Mouse (Mus musculus): ENCODE measurements at regions not wholly inside any gene's neighbourhood (a gene's known extent, or its start where the extent isn't known, plus 50 kb on each side); places are given as distances from the start of the nearest gene placed in this dataset.
A peak's percentile ranks its signal among the peaks of the same experiment; 100 is the strongest.

DNA sequence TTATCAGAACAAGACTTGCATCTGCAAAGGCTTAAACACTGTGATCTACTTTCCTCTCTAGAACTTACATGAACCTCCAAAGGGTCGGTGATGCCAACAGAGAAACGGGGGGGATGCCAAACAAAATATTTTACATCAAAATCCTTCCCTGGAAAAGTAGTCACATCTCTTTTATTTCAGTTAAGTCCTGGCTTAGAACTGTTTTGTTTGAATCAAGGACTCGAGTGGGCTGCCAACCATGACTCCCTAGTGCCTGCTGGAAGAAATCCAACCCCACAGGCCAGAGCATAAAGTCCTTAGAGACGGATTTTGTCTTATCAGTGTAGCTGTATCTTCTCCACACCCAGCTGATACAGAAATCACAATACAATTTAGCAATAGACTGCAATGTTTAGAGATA is 336.1 kb upstream of the Rack1 start:
- ATAC-seq (no peak), DNase-seq (ENCODE audit: low spot score) (no peak)
- Histone ChIP-seq H3K9ac (ENCODE audit: low read length) (no peak overlapping the region), H3K9me3 (replicated peaks; ENCODE audit: control insufficient read depth, low read length) (no peaks in the 10 kb centered on the region), H3K36me3 (ENCODE audit: control insufficient read depth, insufficient read depth, low read length) (no peaks in the 10 kb centered on the region), H3K4me3 (ENCODE audit: low read depth, low read length) (no peak overlapping the region), H3K4me1 (ENCODE audit: control insufficient read depth, insufficient read depth, low read length) (no peaks in the 10 kb centered on the region), H3K4me2 (ENCODE audit: low read length) (no peak overlapping the region), H3K27me3 (replicated peaks; ENCODE audit: control insufficient read depth, insufficient read depth, low read length) (no peaks in the 10 kb centered on the region), H3K27ac (ENCODE audit: low read depth, low read length) (no peak overlapping the region)
- 63% methylated on average over 4 of the region's 4 CpGs for WGBS

GRCm38 (mm10) chr11:48449883-48450282 is 350.2 kb upstream of the Rack1 start:
- Histone ChIP-seq H3K27ac (ENCODE audit: low read depth, low read length) (no peak overlapping the region), H3K27me3 (replicated peaks; ENCODE audit: control insufficient read depth, insufficient read depth, low read length) (no peaks in the 10 kb centered on the region), H3K4me1 (ENCODE audit: control insufficient read depth, insufficient read depth, low read length) (no peaks in the 10 kb centered on the region), H3K36me3 (ENCODE audit: control insufficient read depth, insufficient read depth, low read length) (no peaks in the 10 kb centered on the region), H3K4me3 (ENCODE audit: low read depth, low read length) (no peak overlapping the region), H3K9me3 (replicated peaks; ENCODE audit: control insufficient read depth, low read length) (no peaks in the 10 kb centered on the region), H3K4me2 (ENCODE audit: low read length) (no peak overlapping the region), H3K9ac (ENCODE audit: low read length) (no peak overlapping the region)
- DNase-seq (ENCODE audit: low spot score) (peak; percentile 30), ATAC-seq (peak; percentile 37; the same call in 1 of the 2 replicates)
- WGBS: 77% methylated on average over 1 of the region's 1 CpGs

GRCm38 (mm10) chr11:48442534-48443254 is 357.4 kb upstream of the Rack1 start:
- Histone ChIP-seq H3K9ac (ENCODE audit: low read length) (no peak overlapping the region), H3K9me3 (replicated peaks; ENCODE audit: control insufficient read depth, low read length) (no peaks in the 10 kb centered on the region), H3K36me3 (ENCODE audit: control insufficient read depth, insufficient read depth, low read length) (no peaks in the 10 kb centered on the region), H3K27ac (ENCODE audit: low read depth, low read length) (no peak overlapping the region), H3K4me1 (ENCODE audit: control insufficient read depth, insufficient read depth, low read length) (no peaks in the 10 kb centered on the region), H3K4me3 (ENCODE audit: low read depth, low read length) (no peak overlapping the region), H3K4me2 (ENCODE audit: low read length) (no peak overlapping the region), H3K27me3 (replicated peaks; ENCODE audit: control insufficient read depth, insufficient read depth, low read length) (no peaks in the 10 kb centered on the region)
- 24% methylated on average over 5 of the region's 5 CpGs for WGBS
- DNase-seq (ENCODE audit: low spot score) (no peak), ATAC-seq (no peak)

- H3K4me1 ChIP-seq (ENCODE audit: control insufficient read depth, insufficient read depth, low read length): no peaks in the 10 kb centered on the region
- H3K4me2 ChIP-seq (ENCODE audit: low read length): no peak overlapping the region
- no peak overlapping the region for H3K4me3 ChIP-seq (ENCODE audit: low read depth, low read length)
- ATAC-seq: no peak
- no peak overlapping the region for H3K27ac ChIP-seq (ENCODE audit: low read depth, low read length)
- 90% methylated on average over 3 of the region's 3 CpGs for WGBS
- DNase-seq (ENCODE audit: low spot score): no peak
- H3K27me3 ChIP-seq (replicated peaks; ENCODE audit: control insufficient read depth, insufficient read depth, low read length): no peaks in the 10 kb centered on the region
- no peaks in the 10 kb centered on the region for H3K9me3 ChIP-seq (replicated peaks; ENCODE audit: control insufficient read depth, low read length)
- H3K36me3 ChIP-seq (ENCODE audit: control insufficient read depth, insufficient read depth, low read length): no peaks in the 10 kb centered on the region
- H3K9ac ChIP-seq (ENCODE audit: low read length): no peak overlapping the region
Measured at GRCm38 (mm10) chr11:48436712-48437111, 363.4 kb upstream of the Rack1 start.

- Histone ChIP-seq H3K9me3 (replicated peaks; ENCODE audit: control insufficient read depth, low read length) (no peaks in the 10 kb centered on the region), H3K36me3 (ENCODE audit: control insufficient read depth, insufficient read depth, low read length) (no peaks in the 10 kb centered on the region), H3K27ac (ENCODE audit: low read depth, low read length) (no peak overlapping the region), H3K27me3 (replicated peaks; ENCODE audit: control insufficient read depth, insufficient read depth, low read length) (no peaks in the 10 kb centered on the region), H3K4me2 (ENCODE audit: low read length) (no peak overlapping the region), H3K4me3 (ENCODE audit: low read depth, low read length) (no peak overlapping the region), H3K4me1 (ENCODE audit: control insufficient read depth, insufficient read depth, low read length) (no peaks in the 10 kb centered on the region), H3K9ac (ENCODE audit: low read length) (no peak overlapping the region)
- DNase-seq (ENCODE audit: low spot score) (no peak), ATAC-seq (no peak)
Measured at GRCm38 (mm10) chr11:48431316-48431715, 368.8 kb upstream of the Rack1 start.

GRCm38 (mm10) chr11:48427423-48427822 is 372.7 kb upstream of the Rack1 start:
- Histone ChIP-seq H3K4me1 (ENCODE audit: control insufficient read depth, insufficient read depth, low read length) (no peaks in the 10 kb centered on the region), H3K4me2 (ENCODE audit: low read length) (no peak overlapping the region), H3K27ac (ENCODE audit: low read depth, low read length) (no peak overlapping the region), H3K36me3 (ENCODE audit: control insufficient read depth, insufficient read depth, low read length) (no peaks in the 10 kb centered on the region), H3K4me3 (ENCODE audit: low read depth, low read length) (no peak overlapping the region), H3K27me3 (replicated peaks; ENCODE audit: control insufficient read depth, insufficient read depth, low read length) (no peaks in the 10 kb centered on the region), H3K9me3 (replicated peaks; ENCODE audit: control insufficient read depth, low read length) (no peaks in the 10 kb centered on the region), H3K9ac (ENCODE audit: low read length) (no peak overlapping the region)
- DNase-seq (ENCODE audit: low spot score): peak; percentile 6
- no peak for ATAC-seq
- 61% methylated on average over 2 of the region's 2 CpGs for WGBS

DNA sequence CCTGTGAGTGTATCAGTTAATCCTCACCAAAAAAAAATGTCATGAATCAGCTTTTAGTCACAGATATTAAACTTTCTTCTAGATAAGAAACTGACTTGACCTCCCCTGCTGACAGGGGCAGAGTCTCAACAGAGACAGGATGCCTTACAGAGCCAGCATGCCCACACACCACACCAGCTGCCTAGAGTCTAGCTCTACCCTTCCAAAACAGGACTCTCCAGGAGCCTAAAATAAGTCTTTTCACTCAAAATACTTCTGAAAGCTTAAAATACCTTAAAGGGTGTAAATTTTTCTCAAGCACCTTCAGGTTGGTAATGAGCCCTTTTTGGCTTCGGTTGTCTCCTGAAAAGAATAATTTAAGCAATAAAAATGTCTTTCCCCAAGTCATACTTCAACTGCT is 373.7 kb upstream of the Rack1 start:
- 83% methylated on average over 1 of the region's 1 CpGs for WGBS
- ATAC-seq: no peak
- DNase-seq (ENCODE audit: low spot score): no peak

DNA sequence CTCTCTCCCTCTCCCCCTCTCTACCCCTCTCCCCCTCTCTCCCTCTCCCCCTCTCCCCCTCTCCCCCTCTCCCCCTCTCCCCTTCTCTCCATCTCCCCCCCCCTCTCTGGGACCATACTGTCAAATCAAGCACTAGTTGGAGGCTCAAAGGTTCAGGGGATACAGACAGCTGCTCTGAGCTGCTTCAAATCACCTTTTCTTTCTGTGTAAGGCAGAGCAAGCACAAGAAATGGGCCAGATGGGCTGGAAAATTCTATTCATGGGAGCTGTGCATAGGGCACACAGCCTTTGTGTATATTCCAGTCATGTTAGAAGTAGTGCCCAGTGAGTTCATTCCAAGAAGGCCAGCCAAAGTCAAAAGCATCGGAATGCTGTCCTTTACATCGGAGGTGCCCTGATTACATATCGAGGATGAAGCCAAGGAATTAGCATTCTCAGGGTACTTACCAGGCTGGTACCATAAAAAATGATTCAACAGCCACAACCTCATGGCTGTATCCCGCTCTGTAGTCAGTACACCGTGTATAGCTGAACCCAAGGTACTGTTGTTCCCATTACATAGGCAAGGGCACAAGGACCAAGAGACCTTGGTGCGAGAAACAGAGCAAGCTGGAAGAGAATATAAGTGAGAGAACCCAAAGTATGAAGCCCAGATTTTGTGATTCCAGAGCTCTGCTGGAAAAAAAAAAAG is 381.9 kb upstream of the Rack1 start:
- Histone ChIP-seq H3K4me1 (ENCODE audit: control insufficient read depth, insufficient read depth, low read length) (no peaks in the 10 kb centered on the region; the same call in 1 of the 2 replicates), H3K27ac (ENCODE audit: low read depth, low read length) (no peak overlapping the region), H3K27me3 (replicated peaks; ENCODE audit: control insufficient read depth, insufficient read depth, low read length) (no peaks in the 10 kb centered on the region), H3K4me2 (ENCODE audit: low read length) (no peak overlapping the region), H3K4me3 (ENCODE audit: low read depth, low read length) (no peak overlapping the region), H3K9ac (ENCODE audit: low read length) (no peak overlapping the region), H3K36me3 (ENCODE audit: control insufficient read depth, insufficient read depth, low read length) (no peaks in the 10 kb centered on the region), H3K9me3 (replicated peaks; ENCODE audit: control insufficient read depth, low read length) (no peaks in the 10 kb centered on the region)
- DNase-seq (ENCODE audit: low spot score): peak; percentile 74
- ATAC-seq: peak; percentile 94
- 48% methylated on average over 6 of the region's 6 CpGs for WGBS

More for the DNA sequence above, 373.7 kb upstream of the Rack1 start:
- Histone ChIP-seq H3K4me1 (ENCODE audit: control insufficient read depth, insufficient read depth, low read length) (no peaks in the 10 kb centered on the region; the same call in 1 of the 2 replicates), H3K36me3 (ENCODE audit: control insufficient read depth, insufficient read depth, low read length) (no peaks in the 10 kb centered on the region), H3K4me2 (ENCODE audit: low read length) (no peak overlapping the region), H3K4me3 (ENCODE audit: low read depth, low read length) (no peak overlapping the region), H3K9ac (ENCODE audit: low read length) (no peak overlapping the region), H3K9me3 (replicated peaks; ENCODE audit: control insufficient read depth, low read length) (no peaks in the 10 kb centered on the region), H3K27ac (ENCODE audit: low read depth, low read length) (no peak overlapping the region), H3K27me3 (replicated peaks; ENCODE audit: control insufficient read depth, insufficient read depth, low read length) (no peaks in the 10 kb centered on the region)

DNA sequence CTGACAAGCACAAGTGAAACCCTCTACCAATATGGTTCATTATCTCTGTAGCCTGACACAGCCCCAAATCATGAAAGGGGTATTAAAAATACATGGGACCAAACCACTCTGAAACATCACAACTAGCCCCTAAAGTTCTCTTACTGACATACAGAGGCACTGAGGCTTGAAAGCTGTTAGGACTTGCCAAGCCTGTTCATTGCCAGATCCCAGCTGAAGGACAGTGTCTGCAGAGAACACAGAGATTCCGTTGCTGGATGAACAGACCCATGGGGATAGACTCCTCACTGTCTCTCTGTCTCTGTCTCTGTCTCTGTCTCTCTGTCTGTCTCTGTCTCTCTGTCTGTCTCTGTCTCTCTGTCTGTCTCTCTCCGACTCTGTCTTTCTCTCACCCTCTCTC is 382.5 kb upstream of the Rack1 start:
- H3K36me3 ChIP-seq (ENCODE audit: control insufficient read depth, insufficient read depth, low read length): no peaks in the 10 kb centered on the region
- H3K4me1 ChIP-seq (ENCODE audit: control insufficient read depth, insufficient read depth, low read length): no peaks in the 10 kb centered on the region; the same call in 1 of the 2 replicates
- H3K27me3 ChIP-seq (replicated peaks; ENCODE audit: control insufficient read depth, insufficient read depth, low read length): no peaks in the 10 kb centered on the region
- no peaks in the 10 kb centered on the region for H3K9me3 ChIP-seq (replicated peaks; ENCODE audit: control insufficient read depth, low read length)
- 51% methylated on average over 2 of the region's 2 CpGs for WGBS
- peak; percentile 67 for ATAC-seq
- H3K27ac ChIP-seq (ENCODE audit: low read depth, low read length): no peak overlapping the region
- no peak overlapping the region for H3K4me3 ChIP-seq (ENCODE audit: low read depth, low read length)
- peak; percentile 34 for DNase-seq (ENCODE audit: low spot score)
- H3K9ac ChIP-seq (ENCODE audit: low read length): no peak overlapping the region
- no peak overlapping the region for H3K4me2 ChIP-seq (ENCODE audit: low read length)
